Mouse (Mus musculus) hematopoietic stem cell, adult 5-6 weeks (primary cell): ENCODE data around the gene Hmcn1. TPM values are rescaled to one million over a fixed set of nuclear protein-coding genes. Genes with fewer than 3 reads are reported as not detected.

ENCODE experiments used
- ATAC-seq, 2 experiments: fragments of 125-278 bp in 1 of 2; replicated peaks in 1 of 2; 2 replicates each; pipeline ENCODE4 v1.8.0; 2016 to 2017; ENCODE audit warnings: inconsistent platforms in 2 of 2, mild to moderate bottlenecking in 2 of 2, moderate number of reproducible peaks in 2 of 2, low read depth in 1 of 2, moderate TSS enrichment in 1 of 2; ENCODE audit not compliant: low FRiP score in 2 of 2, poor library complexity in 2 of 2, severe bottlenecking in 2 of 2, insufficient read depth in 1 of 2, low TSS enrichment in 1 of 2
- total RNA-seq: library from RNA; stranded (forward); fragments of 172-1452, 232-1000 nt; gene quantifications from 2 replicates; pipeline ENCODE4 v1.2.3, GENCODE M21; 2017

Gene Hmcn1
- total RNA-seq, 1 experiment from 2014 or later, result 0.05 TPM

DNA sequence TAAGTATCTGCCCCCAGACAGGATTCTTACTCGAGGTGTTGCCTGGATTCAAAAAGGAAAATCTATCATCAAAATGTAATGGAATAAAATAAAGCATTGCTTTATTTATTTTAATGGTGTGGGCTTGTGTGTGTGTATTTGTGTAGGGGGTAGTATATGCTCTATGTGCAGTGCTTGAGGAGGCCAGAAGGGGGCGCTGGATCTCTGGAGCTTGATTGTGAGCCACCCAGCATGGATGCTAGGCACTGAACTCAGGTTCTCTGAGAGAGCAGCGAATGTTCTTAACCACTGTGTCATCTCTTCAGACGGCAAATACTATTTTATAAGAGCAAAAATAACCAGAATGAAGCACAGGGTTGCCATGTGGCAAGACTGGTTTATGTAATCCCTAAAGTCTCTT, 360.7 kb downstream of the Hmcn1 start:
- no peak for ATAC-seq

- no peak for ATAC-seq
These were observed 361.4 kb downstream of the Hmcn1 start for GRCm38 (mm10) chr1:150631856-150632171.

GRCm38 (mm10) chr1:150631035-150631855, 362.0 kb downstream of the Hmcn1 start:
- no peak for ATAC-seq

DNA sequence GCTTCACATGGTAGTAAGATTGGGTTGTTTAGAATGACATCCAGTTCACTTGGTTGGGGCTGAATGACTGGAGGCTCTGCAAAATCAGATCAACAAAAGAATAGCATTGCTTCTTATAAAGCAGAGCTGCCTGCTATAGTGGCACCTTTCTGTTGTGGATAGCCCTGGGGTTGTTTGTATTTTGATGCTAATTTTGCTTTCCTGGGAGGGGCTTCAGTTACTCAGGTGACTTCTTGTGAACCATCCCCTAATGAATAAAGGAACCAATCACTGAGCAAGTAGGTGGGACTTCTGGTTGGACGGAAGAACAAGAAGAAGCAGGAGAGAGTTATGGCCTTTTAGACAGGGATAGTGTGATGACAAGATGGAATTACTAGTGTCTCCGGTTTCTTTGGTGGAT, 370.0 kb downstream of the Hmcn1 start:
- ATAC-seq, result no peak

DNA sequence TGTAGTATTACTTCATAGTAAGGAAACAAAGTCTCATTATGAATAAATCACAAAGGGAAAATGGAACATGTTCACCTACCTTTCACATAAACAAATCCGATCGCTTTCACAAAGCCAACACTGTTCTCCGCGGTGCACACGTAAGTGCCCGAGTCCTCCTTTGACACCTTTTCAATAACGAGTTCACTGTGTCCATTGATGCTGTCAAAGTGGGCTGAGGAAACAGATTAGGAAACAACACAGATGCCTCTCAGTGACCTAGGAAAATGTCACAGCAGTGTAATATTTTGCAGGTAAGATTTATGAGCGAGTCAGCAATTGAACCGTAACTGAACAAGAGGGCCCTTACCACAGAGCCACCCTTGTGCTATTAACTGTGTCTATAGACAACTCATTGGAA, 382.7 kb downstream of the Hmcn1 start:
- no peak for ATAC-seq

GRCm38 (mm10) chr1:150606173-150606572, 387.1 kb downstream of the Hmcn1 start:
- no peak for ATAC-seq

DNA sequence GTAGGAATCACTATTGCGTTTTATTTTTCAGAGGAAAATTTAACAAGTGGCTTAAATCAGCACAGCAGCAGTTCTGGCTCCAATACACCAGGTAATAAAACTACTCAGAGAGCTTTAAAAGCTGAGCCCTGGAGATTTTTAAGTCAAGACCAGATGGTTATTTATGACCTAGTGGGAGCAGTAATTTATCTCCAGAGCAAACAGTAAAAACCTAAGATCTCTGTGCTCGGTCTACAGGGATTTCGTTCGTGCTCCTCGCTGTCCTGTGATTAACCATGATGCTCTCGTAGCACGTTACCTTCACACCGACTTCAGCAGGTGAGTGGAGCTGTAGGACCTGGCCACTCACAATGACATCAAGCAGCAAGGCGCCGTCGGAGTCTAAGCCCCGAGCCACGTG, 399.6 kb downstream of the Hmcn1 start:
- ATAC-seq, result no peak

GRCm38 (mm10) chr1:150591253-150591652, 402.0 kb downstream of the Hmcn1 start:
- ATAC-seq, result no peak

GRCm38 (mm10) chr1:150587410-150587809, 405.8 kb downstream of the Hmcn1 start:
- ATAC-seq, result no peak

DNA sequence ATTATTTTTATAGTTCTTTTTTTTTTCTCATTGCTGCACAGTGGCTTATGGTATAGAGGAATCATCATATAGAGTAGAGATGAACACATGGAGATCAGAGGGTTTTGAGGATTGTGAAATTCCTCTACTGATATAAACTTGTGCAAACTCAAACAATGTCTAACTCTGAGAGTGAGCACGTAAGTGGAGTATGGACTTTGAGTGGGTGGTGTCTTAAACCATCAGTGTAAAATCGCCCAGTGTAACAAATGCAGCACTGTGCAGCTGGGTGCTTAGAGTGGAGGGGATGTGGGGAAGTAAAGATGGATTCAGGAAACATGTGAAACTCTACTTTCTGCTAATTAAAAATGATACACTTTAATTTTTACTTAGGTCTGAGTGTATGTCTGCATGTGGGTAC, 408.8 kb downstream of the Hmcn1 start:
- no peak for ATAC-seq

DNA sequence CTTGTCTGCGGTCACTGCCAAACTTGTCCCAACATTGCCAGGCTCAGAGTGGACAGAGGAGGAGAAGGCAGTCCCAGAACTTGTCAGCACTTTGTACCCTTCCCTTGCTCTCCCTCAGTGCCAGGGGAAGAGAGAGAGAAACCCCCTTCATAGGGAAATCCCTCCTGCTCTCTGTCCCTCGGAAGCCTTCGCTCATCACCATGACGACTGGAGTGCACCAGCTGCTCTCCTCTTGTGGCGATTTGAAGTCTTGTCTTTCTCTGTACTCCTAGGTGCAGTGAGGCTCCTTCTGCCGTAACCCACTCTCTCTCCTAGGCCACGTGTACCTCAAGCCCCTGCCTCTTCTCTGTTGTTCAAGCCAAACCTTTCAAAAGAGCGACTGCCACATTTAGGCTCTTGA, 409.5 kb downstream of the Hmcn1 start:
- ATAC-seq, result no peak

GRCm38 (mm10) chr1:150580561-150580960, 412.7 kb downstream of the Hmcn1 start:
- ATAC-seq, result peak in 1 of 2 experiments; percentile 42; a peak in 2 of 4 replicates

DNA sequence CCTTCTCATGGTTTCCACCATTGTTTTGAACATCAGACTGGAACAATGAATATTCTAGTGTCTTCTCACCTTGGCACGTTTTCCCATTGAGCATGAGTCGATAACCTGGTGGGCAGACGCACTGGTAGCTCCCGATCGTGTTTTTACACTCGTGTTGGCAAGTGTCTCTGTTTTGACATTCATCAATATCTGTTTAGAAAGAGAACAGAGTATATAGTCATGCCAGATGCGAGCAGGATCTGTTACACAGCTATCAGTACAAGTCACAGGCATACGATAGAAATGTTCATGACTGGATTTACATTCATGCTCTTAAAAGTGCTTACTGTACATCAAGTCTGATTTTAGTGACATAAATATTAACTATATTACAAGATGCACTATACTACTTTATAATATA, 419.8 kb downstream of the Hmcn1 start:
- no peak for ATAC-seq

DNA sequence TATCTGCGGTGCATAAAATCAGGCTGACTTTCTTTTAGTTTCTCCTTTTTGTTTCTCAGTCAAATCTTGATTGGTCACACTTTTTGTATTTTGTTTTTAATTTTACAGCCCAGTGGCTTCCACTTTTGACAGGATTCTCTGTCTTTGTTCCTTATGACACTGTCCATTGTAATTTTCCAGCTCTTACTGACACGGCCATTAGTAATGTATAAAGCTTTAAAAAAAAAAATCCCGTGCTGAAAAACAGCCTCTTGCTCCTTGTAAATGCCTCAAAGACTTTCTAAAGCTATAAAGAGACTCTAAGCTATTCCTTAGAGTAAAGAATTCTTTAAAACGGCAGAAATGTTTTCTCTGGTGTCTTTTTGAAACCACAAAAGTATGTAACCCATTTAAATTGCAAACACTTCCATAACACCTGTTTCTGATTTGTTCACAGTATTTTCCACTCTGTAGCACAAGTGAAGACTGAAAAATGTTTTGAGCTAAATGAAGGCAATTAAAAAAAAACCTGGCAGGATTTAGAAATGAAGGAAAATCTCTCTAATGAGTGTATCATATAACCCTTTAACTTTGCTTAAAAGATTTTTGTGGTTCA, 422.6 kb downstream of the Hmcn1 start:
- ATAC-seq, result no peak

DNA sequence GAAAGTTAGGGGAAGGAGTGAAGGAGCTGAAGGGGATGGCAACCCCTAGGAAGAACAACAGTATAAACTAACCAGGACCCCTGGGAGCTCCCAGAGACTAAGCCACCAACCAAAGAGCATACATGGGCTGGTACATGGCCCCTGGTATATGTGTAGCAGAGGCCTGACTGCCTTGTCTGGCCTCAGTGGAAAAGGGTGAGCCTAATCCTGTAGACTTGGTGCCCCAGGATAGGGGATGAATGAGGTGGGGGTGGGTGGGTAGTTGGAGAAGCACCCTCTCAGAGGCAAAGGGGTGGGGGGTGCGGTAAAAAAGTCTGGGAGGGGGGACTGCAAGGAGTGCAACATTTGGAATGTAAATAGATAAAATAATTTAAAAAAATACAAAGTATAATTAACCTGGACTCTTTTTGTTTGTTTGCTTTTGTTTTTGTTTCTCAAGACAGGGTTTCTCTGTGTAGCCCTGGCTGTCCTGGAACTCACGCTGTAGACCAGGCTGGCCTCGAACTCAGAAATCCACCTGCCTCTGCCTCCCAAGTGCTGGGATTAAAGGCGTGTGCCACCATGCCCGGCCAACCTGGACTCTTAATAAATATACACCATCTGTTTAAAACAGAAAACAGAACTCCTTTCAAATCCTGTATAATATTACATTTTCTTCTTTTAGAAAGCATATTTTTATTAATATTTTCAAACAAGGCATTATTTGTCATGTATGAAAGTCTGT, 423.3 kb downstream of the Hmcn1 start:
- no peak for ATAC-seq

GRCm38 (mm10) chr1:150566287-150566686, 426.9 kb downstream of the Hmcn1 start:
- no peak for ATAC-seq

GRCm38 (mm10) chr1:150556621-150557020, 436.6 kb downstream of the Hmcn1 start:
- 0 out of 4 replicates have a peak, but pooled peaks of 1 of the 2 experiments have one; percentile 32 for ATAC-seq

GRCm38 (mm10) chr1:150551390-150551789, 441.8 kb downstream of the Hmcn1 start:
- no peak for ATAC-seq
